8 mouse cellular contexts compared by ENCODE assay signal in the genomic region with DNA sequence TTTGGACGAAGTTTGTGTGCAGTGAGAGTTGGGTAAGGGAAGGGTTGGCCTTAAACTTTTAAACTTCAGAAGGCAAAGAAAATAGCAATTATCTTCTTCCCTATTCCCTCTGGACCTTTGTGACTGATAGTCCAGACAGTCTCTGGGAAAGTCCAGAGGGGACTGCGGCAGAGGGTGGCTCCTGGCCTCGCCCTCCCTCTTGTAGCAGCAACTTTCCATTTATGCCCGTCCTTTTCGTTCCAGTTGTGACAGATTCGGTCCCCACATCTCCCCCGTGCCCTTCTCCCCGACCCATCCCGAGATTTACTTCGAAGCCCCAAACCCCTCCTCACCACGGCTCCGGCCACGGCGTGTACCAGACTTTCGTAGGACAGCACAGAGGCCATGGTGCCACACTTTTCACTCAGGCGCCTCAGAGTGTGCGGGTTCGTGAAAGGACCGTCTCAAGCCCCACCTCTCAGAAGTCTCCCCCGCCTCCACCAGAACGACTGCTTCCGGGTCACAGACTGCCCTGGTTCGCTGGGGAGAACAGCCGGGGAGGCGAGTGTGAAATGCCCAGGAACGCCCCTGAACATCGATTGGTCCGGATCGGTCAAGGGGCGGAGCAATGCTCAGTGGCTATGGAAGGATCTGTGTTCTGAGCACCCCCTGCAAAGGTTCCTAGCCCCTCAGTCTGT. TPM values are rescaled to one million over a fixed set of nuclear protein-coding genes. Genes with fewer than 3 reads are reported as not detected.
DNase-seq lines count a peak whose midpoint lies in the region; ATAC-seq lines count a peak whose summit lies in the region.

Gene Slc25a17, minus strand, starts transcription at position 468 of the 677 bp plus-strand sequence.

- H3K27ac ChIP-seq in hindbrain, embryonic 13.5 days: peak within 1 kb of the TSS; percentile 83

- H3K36me3 ChIP-seq in hindbrain, embryonic 13.5 days: peaks cover 23% of the 10 kb centered on the region

- peak within 1 kb of the TSS; percentile 76 for H3K4me2 ChIP-seq in hindbrain, embryonic 13.5 days

- peak; percentile 99 for ATAC-seq in hindbrain, embryonic 13.5 days (ENCODE audit: low FRiP score)

- peak within 1 kb of the TSS; percentile 73 for H3K4me3 ChIP-seq in hindbrain, embryonic 13.5 days

- peak within 1 kb of the TSS; percentile 81 for H3K9ac ChIP-seq in hindbrain, embryonic 13.5 days

- H3K4me1 ChIP-seq in hindbrain, embryonic 13.5 days (replicated peaks): peaks cover 31% of the 10 kb centered on the region

- no peaks in the 10 kb centered on the region for H3K27me3 ChIP-seq in hindbrain, embryonic 13.5 days

- H3K9me3 ChIP-seq in hindbrain, embryonic 13.5 days: no peaks in the 10 kb centered on the region

- DNase-seq in NIH3T3 (ENCODE audit: low read depth): peak; percentile 97
- peak; percentile 97 to 98 for DNase-seq in cerebellum, postnatal 10 days
- DNase-seq in frontal cortex, postnatal 14 days (ENCODE audit: low spot score in 2 of 2): peak; percentile 90 to 91
- DNase-seq in layer of hippocampus, postnatal 25 days (ENCODE audit: extremely low spot score in 1 of 2, low spot score in 1 of 2): peak; percentile 79
- DNase-seq in lung, postnatal 25 days (ENCODE audit: low spot score): peak; percentile 98
- peak; percentile 98 for DNase-seq in retina, embryonic 14.5 days (ENCODE audit: low spot score)
- peak; percentile 95 for DNase-seq in thymus, postnatal 4 days

- under 1% methylated on average over 30 of the region's 30 CpGs for WGBS in hindbrain, embryonic 13.5 days

RNA-seq across cellular contexts. Expression of gene Slc25a17, which starts in this region (rescaled TPM):
- polyA plus RNA-seq in hindbrain, embryonic 13.5 days (2015; fragmentation: Nextera tagmentation; extraction: Ambion mirVana): 138 and 139 TPM in 2 replicates
- 10 to 100 TPM; 42.4 to 44.8 TPM for total RNA-seq in layer of hippocampus, postnatal 25 days (2021)

Comparison
In these comparisons a context has a peak if more than half of its experiments do, and no peak if none do; other contexts are left out.
1. Peak in every context shown above with its lines: DNase-seq, ATAC-seq, H3K4me3 ChIP-seq and H3K27ac ChIP-seq.